Mouse (Mus musculus) stomach, postnatal 0 days (tissue): ENCODE results near the gene Ccl17.

Experiments
- CTCF ChIP-seq: IDR thresholded peaks from 2 replicates; pipeline ENCODE4 v1.5.1; 2016; ENCODE audit warnings: antibody characterized with exemption, low read depth, mild to moderate bottlenecking, moderate library complexity
- EP300 ChIP-seq: optimal IDR thresholded peaks from 2 replicates; pipeline ENCODE3; 2016; ENCODE audit warnings: antibody characterized with exemption

- TF ChIP-seq CTCF, result no peak
- TF ChIP-seq EP300, result no peak
Observed at GRCm38 (mm10) chr8:94776346-94776745, 33.9 kb upstream of the Ccl17 start.
